Mouse (Mus musculus): ENCODE data around the gene Mdh1b. TPM values are rescaled to one million over a fixed set of nuclear protein-coding genes. Genes with fewer than 3 reads are reported as not detected.

Mdh1b gene
- polyA plus RNA-seq, 1 experiment from 2014 or later = not detected

GRCm38 (mm10) chr1:63720161-63720560 is 10.0 kb downstream of the Mdh1b start:
- H3K27ac ChIP-seq = no peak overlapping the region
- H3K9ac ChIP-seq = no peak overlapping the region
- H3K4me2 ChIP-seq = no peak overlapping the region
- no peaks in the 10 kb centered on the region for H3K27me3 ChIP-seq
- H3K4me3 ChIP-seq = no peak overlapping the region
- H3K9me3 ChIP-seq = no peaks in the 10 kb centered on the region
- 86% methylated on average over 7 of the region's 7 CpGs for WGBS
- H3K4me1 ChIP-seq = no peaks in the 10 kb centered on the region
- no peaks in the 10 kb centered on the region for H3K36me3 ChIP-seq
- ATAC-seq (ENCODE audit: insufficient number of reproducible peaks, insufficient read depth, low FRiP score, low TSS enrichment, low read depth) = no peak

- Histone ChIP-seq H3K4me3 (no peak overlapping the region), H3K27me3 (no peaks in the 10 kb centered on the region), H3K9ac (no peak overlapping the region), H3K9me3 (no peaks in the 10 kb centered on the region), H3K4me1 (peaks cover 4% of the 10 kb centered on the region; the same call in 1 of the 2 replicates), H3K36me3 (no peaks in the 10 kb centered on the region), H3K27ac (no peak overlapping the region), H3K4me2 (no peak overlapping the region)
- 54% methylated on average over 3 of the region's 3 CpGs for WGBS
- no peak for ATAC-seq (ENCODE audit: insufficient number of reproducible peaks, insufficient read depth, low FRiP score, low TSS enrichment, low read depth)
Measured at GRCm38 (mm10) chr1:63708876-63709275, 21.2 kb downstream of the Mdh1b start.

- Histone ChIP-seq H3K27me3 (no peaks in the 10 kb centered on the region), H3K4me3 (no peak overlapping the region), H3K4me2 (no peak overlapping the region), H3K27ac (no peak overlapping the region), H3K4me1 (peaks cover 4% of the 10 kb centered on the region; the same call in 1 of the 2 replicates), H3K36me3 (no peaks in the 10 kb centered on the region), H3K9ac (no peak overlapping the region), H3K9me3 (no peaks in the 10 kb centered on the region)
- WGBS = 68% methylated on average over 5 of the region's 5 CpGs
- no peak for ATAC-seq (ENCODE audit: insufficient number of reproducible peaks, insufficient read depth, low FRiP score, low TSS enrichment, low read depth)
Measured at GRCm38 (mm10) chr1:63705733-63706132, 24.4 kb downstream of the Mdh1b start.

GRCm38 (mm10) chr1:63696861-63697260 is 33.3 kb downstream of the Mdh1b start:
- Histone ChIP-seq H3K9me3 (no peaks in the 10 kb centered on the region), H3K4me3 (no peak overlapping the region), H3K27ac (no peak overlapping the region), H3K9ac (no peak overlapping the region), H3K4me2 (no peak overlapping the region), H3K36me3 (no peaks in the 10 kb centered on the region), H3K27me3 (no peaks in the 10 kb centered on the region), H3K4me1 (no peaks in the 10 kb centered on the region)
- no peak for ATAC-seq (ENCODE audit: insufficient number of reproducible peaks, insufficient read depth, low FRiP score, low TSS enrichment, low read depth)
- 72% methylated on average over 3 of the region's 3 CpGs for WGBS

- no peaks in the 10 kb centered on the region for H3K27me3 ChIP-seq
- no peak within 1 kb of the TSS for H3K9ac ChIP-seq
- H3K4me1 ChIP-seq = peaks cover 3% of the 10 kb centered on the region; the same call in 1 of the 2 replicates
- no peak within 1 kb of the TSS for H3K27ac ChIP-seq
- no peaks in the 10 kb centered on the region for H3K36me3 ChIP-seq
- no peaks in the 10 kb centered on the region for H3K9me3 ChIP-seq
- WGBS = 87% methylated on average over 4 of the region's 4 CpGs
- H3K4me2 ChIP-seq = no peak within 1 kb of the TSS
- no peak for ATAC-seq (ENCODE audit: insufficient number of reproducible peaks, insufficient read depth, low FRiP score, low TSS enrichment, low read depth)
- H3K4me3 ChIP-seq = no peak within 1 kb of the TSS
Measured at GRCm38 (mm10) chr1:63686827-63687226, 43.3 kb downstream of the Mdh1b start, which contains the start of gene Dytn. Dytn (minus strand) TSS chr1:63686927.

GRCm38 (mm10) chr1:63675975-63676374 is 54.1 kb downstream of the Mdh1b start:
- ATAC-seq (ENCODE audit: insufficient number of reproducible peaks, insufficient read depth, low FRiP score, low TSS enrichment, low read depth) = no peak
- H3K27ac ChIP-seq = no peak overlapping the region
- no peaks in the 10 kb centered on the region for H3K36me3 ChIP-seq
- no peak overlapping the region for H3K4me2 ChIP-seq
- H3K4me3 ChIP-seq = no peak overlapping the region
- no peaks in the 10 kb centered on the region for H3K4me1 ChIP-seq
- WGBS = 85% methylated on average over 3 of the region's 3 CpGs
- H3K27me3 ChIP-seq = peaks cover 3% of the 10 kb centered on the region
- H3K9me3 ChIP-seq = no peaks in the 10 kb centered on the region
- no peak overlapping the region for H3K9ac ChIP-seq

GRCm38 (mm10) chr1:63668852-63669160 is 61.3 kb downstream of the Mdh1b start:
- 1% methylated on average over 3 of the region's 3 CpGs for WGBS
- H3K4me1 ChIP-seq = peaks cover 10% of the 10 kb centered on the region
- H3K27ac ChIP-seq = no peak overlapping the region

GRCm38 (mm10) chr1:63667949-63668851 is 61.9 kb downstream of the Mdh1b start:
- H3K9ac ChIP-seq = peak overlapping the region; percentile 51; the same call in 1 of the 2 replicates
- no peak for ATAC-seq (ENCODE audit: insufficient number of reproducible peaks, insufficient read depth, low FRiP score, low TSS enrichment, low read depth)
- WGBS = 16% methylated on average over 13 of the region's 13 CpGs
- no peak overlapping the region for H3K27ac ChIP-seq
- no peak overlapping the region for H3K4me3 ChIP-seq
- peak overlapping the region; percentile 38 for H3K4me2 ChIP-seq
- peaks cover 3% of the 10 kb centered on the region for H3K27me3 ChIP-seq
- H3K9me3 ChIP-seq = no peaks in the 10 kb centered on the region
- peaks cover 10% of the 10 kb centered on the region for H3K4me1 ChIP-seq
- H3K36me3 ChIP-seq = no peaks in the 10 kb centered on the region

More at GRCm38 (mm10) chr1:63668852-63669160, 61.3 kb downstream of the Mdh1b start:
- 0 out of 2 replicates have a peak overlapping the region, but pooled peaks have one; percentile 16 for H3K9ac ChIP-seq
- peaks cover 3% of the 10 kb centered on the region for H3K27me3 ChIP-seq
- no peaks in the 10 kb centered on the region for H3K9me3 ChIP-seq
- H3K4me2 ChIP-seq = peak overlapping the region; percentile 38
- H3K36me3 ChIP-seq = no peaks in the 10 kb centered on the region
- ATAC-seq (ENCODE audit: insufficient number of reproducible peaks, insufficient read depth, low FRiP score, low TSS enrichment, low read depth) = no peak
- H3K4me3 ChIP-seq = no peak overlapping the region

GRCm38 (mm10) chr1:63667201-63667948 is 62.7 kb downstream of the Mdh1b start:
- no peaks in the 10 kb centered on the region for H3K36me3 ChIP-seq
- H3K4me3 ChIP-seq = no peak overlapping the region
- no peak overlapping the region for H3K27ac ChIP-seq
- H3K9me3 ChIP-seq = no peaks in the 10 kb centered on the region
- no peak for ATAC-seq (ENCODE audit: insufficient number of reproducible peaks, insufficient read depth, low FRiP score, low TSS enrichment, low read depth)
- peaks cover 3% of the 10 kb centered on the region for H3K27me3 ChIP-seq
- H3K4me2 ChIP-seq = no peak overlapping the region
- H3K9ac ChIP-seq = 0 out of 2 replicates have a peak overlapping the region, but pooled peaks have one; percentile 51
- WGBS = 41% methylated on average over 9 of the region's 9 CpGs
- peaks cover 10% of the 10 kb centered on the region for H3K4me1 ChIP-seq

GRCm38 (mm10) chr1:63666089-63666488 is 64.0 kb downstream of the Mdh1b start:
- Histone ChIP-seq H3K4me3 (no peak overlapping the region), H3K27me3 (peaks cover 3% of the 10 kb centered on the region; the same call in 1 of the 2 replicates), H3K4me2 (no peak overlapping the region), H3K36me3 (no peaks in the 10 kb centered on the region), H3K27ac (no peak overlapping the region), H3K9me3 (no peaks in the 10 kb centered on the region), H3K9ac (no peak overlapping the region), H3K4me1 (peaks cover 10% of the 10 kb centered on the region)
- ATAC-seq (ENCODE audit: insufficient number of reproducible peaks, insufficient read depth, low FRiP score, low TSS enrichment, low read depth) = no peak
- WGBS = 88% methylated on average over 2 of the region's 2 CpGs

- Histone ChIP-seq H3K9me3 (no peaks in the 10 kb centered on the region), H3K4me1 (no peaks in the 10 kb centered on the region), H3K27me3 (no peaks in the 10 kb centered on the region; the same call in 1 of the 2 replicates), H3K4me3 (no peak overlapping the region), H3K9ac (0 out of 2 replicates have a peak overlapping the region, but pooled peaks have one; percentile 4), H3K36me3 (no peaks in the 10 kb centered on the region), H3K4me2 (no peak overlapping the region), H3K27ac (no peak overlapping the region)
- WGBS = under 1% methylated on average over 7 of the region's 7 CpGs
- no peak for ATAC-seq (ENCODE audit: insufficient number of reproducible peaks, insufficient read depth, low FRiP score, low TSS enrichment, low read depth)
Measured at GRCm38 (mm10) chr1:63659591-63659990, 70.5 kb downstream of the Mdh1b start.

Data from embryonic facial prominence, embryonic 13.5 days (tissue).